Mouse (Mus musculus) adrenal gland, postnatal 36 days (tissue): ENCODE measurements around the gene Tenm3. TPM values are rescaled to one million over a fixed set of nuclear protein-coding genes. Genes with fewer than 3 reads are reported as not detected.
A peak's percentile ranks its signal among the peaks of the same experiment; 100 is the strongest.

Experiments
- DNase-seq, 2 experiments: peaks; one replicate each; pipeline ENCODE4 v3.0.0; 2021; ENCODE audit warnings: mixed read lengths in 1 of 2
- total RNA-seq, 2 experiments: library from RNA; stranded (reverse); gene quantifications; 2 replicates each; pipeline ENCODE4 v1.2.3; 2021

Gene Tenm3
- total RNA-seq, 2 experiments from 2014 or later = 5.4 to 36.3 TPM

DNA sequence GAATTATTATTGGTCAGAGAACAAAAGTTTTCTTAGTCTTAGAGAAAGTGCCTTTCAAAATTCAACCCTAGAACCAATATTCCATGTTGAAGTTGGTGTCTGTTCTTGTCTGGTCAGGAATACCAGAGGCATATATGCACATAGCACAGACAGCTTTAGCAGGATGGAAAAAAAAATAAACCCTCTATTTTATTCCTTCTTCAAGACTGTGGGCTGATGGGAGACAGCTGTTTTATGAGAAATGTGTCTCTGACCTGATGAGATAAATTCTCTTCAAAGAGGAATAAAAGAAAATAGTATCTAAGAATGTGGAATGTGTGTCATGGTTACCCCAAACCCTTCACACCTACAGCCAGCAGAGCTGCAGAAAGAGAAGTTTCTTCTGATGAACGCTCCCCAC lies 173.4 kb downstream of the Tenm3 start:
- no peak for DNase-seq

DNA sequence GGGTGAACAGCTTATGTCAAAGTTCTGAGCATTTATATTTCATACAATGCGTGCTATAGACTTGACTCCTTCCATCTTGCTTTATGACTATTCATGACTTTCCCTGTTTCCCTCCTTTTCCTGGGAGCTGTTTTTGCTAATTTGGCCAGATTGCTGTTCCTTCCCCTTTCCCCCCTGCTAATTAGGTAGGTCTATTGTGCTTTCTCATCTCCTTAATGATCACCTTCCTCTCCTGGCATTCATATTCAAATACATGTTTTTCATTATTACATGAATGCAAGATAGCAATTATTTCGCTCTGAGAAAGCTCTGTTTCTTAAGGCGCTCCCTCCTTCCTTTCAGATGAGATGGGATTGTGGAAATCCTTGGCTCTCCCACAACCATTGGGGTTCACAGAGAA lies 178.6 kb downstream of the Tenm3 start:
- no peak for DNase-seq

DNA sequence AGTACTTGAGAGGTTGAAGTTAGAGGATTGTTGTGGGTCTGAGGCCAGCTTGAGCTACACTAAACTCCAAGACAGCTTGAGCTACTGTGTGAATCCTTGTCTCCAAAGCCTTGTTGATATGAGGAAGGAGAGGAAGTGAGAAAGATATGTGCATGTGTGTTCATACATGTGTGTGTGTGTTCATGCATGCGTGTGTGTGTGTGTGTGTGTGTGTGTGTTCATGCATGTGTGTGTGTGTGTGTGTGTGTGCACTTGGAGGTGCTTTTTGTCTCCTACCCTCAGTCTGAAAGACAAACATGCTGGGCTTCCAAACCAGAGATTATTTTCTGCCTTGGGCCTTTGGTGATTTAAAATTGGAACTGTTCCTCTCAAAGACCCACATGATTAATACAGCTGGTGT lies 184.5 kb downstream of the Tenm3 start:
- DNase-seq = no peak

DNA sequence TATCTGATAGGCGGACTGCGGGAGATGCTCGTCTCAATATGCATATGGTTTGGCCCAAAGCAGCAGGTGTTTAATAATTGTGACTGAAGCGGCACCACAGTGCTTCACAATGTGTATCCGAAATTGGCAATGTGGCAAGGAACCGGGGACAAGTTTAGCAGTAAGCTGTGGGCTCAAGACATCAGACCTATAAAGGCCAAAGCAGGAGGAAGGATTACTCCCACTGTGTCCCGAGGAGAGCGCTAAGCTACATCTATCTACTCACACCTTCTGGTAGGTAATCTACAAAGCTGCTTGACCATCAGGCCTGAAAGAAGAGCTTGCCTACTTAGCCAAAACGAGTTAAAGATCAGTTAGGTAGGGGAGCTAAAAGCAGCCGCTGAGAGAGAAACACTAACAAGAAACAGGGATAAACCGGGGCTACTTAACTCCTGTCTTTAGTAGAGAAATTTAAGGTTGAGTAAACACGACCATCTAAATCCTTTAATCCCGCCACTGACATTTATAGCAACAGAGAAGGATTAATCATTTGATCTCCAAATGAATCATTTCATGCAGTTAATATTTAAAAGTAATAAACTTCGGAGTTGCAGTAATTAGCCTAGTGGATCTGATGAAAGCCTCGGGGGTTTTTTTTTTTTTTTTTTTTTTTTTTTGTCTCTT lies 188.2 kb downstream of the Tenm3 start:
- no peak for DNase-seq

DNA sequence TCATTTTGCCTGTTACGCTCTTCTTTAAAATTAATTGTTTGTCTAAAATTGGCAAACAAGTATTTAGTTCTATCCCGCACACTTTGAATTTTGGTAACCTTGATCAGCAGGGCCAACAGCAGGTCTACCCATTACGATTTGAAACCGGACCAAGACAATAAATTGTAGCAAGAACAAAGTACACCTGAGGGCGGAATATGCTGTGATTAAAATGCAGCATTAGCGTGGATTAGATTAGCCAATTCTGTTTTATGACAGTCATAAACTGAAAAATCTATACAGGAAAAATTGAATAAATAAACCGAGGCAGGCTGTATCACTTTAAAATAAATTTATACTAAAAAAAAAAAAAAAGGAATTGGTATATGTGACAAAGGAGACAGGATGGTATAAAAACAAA lies 193.9 kb downstream of the Tenm3 start:
- no peak for DNase-seq

DNA sequence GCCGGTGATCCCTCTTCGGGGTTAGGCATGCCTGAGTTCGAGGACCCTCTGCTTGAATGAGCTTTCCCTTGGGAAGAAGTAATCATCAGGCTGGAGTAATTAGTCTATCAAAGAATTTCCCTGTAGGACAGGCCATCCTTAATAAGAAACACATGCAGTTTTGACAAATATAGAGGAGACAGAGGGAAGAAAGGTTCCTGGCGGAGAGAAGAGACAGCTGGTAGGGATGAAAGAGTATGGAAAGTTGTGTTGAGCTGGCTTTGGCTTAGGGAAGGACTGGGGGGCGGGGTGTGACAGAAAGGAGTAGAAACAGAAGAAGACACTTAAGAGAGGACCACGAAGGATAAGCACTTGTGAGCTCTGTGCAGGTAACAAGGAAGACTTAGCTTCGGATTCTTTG lies 194.3 kb downstream of the Tenm3 start:
- no peak for DNase-seq

DNA sequence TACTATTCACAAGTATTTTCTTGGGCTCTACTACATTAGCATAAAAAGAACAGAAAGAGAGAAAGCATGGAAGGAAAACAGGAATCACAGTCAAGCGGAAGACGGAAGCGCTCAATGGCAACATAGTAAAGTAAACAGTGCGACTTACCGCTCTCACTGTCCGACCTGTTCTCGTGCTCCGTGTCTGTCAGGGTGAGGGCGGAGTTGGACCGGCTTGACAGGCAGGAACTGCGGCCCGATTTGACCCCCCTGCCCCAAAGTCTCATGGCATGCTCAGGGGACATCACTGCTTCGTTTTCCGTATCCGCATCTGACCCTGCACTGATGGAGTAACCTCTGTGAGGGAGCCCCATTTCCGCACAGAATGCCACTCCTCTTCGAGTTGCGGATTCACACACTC lies 197.6 kb downstream of the Tenm3 start:
- no peak for DNase-seq

DNA sequence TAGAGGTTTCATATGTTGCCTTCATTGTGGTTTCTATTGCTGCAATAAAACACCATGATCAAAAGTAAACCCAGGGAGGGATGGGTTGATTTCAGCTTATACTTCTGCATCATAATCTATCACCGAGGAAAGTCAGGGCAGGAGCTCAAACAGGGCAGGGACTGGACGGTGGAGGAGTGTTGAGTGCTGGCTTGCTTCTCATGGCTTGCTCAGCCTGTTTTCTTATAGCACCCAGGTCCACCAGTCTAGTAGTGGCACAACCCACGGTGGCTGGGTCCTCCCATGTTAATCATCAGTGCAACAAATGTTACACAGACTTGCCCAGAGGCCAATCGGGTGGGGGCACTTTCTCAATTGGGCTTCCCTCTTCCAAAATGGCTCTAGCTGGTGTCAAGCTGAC lies 205.6 kb downstream of the Tenm3 start:
- no peak for DNase-seq

DNA sequence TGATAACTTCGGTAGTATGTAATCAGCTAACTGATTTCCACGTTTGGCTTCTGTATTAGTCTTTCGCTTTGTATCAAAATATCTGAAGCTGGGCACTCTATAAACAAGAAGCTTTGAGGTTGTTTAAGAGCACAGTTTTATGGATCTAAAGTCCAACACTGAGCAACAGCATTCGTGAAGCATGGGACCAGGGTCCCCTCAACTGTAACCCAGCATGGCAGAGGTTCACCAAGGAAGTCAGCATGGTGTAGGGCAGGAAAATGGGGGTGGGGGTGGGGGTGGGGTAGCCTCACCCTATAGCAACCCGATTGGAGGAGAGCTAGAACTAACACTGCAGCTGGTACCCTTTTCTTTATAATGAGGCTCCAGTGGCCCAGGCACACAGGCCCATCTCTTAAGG lies 206.8 kb downstream of the Tenm3 start:
- DNase-seq = no peak

DNA sequence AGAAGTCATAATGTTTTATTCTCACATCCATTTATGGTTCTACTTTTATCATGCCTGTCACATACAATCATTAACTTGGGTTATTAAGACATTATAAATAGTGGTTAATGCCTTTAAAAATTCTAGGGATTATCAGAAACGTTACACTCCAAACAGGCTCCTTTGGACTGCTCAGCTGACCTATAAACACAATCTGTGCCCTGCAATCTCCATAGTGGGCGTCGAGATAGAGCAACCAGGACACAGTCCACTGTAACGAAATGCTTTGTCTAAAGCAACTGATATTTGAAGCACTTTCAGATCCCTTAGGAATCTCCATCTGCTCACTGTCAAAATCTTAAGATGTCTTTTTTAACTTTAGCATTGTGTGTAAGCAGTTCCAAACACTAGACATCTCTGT lies 207.9 kb downstream of the Tenm3 start:
- DNase-seq = no peak

DNA sequence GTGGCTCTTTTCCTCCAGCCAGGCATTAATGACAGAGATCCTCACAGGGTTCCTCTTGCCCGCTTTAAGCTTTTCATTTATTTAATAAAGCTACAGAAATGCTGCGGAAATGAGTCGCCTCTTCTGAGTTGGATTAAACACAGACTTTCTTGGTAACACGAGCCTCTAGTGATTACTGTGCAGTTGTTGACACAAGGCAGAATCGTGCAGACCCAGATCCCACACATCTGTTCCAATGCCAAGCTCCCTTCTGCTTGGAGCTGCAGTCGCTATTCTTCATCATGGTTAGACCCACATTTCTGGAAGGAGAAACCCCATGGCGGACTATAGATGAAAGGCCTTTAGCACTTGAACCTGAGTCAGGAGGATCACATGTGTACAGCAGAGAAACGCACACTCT lies 210.3 kb downstream of the Tenm3 start:
- DNase-seq = no peak

DNA sequence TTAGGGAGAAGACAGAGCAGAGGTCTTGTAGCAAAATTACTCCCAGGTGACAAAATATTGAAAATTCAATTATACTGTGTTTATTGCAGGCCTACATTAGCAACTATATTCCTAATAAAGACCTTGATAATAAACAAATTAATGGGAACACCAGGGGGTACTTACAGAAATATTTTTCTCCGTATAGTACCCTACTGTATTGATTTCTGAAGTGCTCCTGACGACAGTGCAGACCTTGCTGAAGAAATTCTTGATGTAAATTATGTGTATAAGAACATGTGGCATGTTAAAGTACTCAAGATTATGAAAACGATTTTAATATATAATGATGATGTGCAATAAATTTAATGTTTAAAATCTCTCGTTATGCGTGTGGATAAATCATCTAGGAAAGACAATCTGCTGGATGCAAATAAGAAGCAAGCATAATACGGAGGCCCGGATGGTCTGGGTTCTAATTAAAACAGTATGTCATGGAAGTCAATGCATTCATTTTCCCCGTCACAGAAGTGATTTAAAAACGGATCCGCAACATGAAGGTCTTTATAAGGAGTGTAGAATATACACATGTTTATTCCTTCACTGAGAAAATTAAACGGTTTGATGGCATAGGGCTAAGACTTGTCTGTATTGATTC lies 221.1 kb downstream of the Tenm3 start:
- DNase-seq = no peak

DNA sequence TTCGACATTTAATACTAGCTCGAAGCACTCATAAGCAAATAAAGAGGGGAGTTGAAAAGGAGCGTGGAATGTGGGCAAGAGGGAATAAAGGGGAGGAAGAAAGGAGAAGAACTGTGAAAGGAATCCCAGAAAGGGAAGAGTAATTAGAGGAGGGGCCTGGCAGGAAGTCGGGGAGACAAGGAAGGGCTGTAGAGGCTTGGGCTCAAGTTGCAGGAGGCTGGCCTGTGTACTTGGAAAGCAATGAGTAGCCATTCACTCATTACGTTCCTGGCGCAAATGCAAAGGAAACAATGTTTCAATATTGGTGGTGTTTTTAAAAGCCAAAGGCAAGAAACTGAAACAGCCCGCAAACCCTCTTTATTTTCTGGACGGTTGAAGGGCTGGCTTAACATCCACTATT lies 228.7 kb downstream of the Tenm3 start:
- DNase-seq = no peak

DNA sequence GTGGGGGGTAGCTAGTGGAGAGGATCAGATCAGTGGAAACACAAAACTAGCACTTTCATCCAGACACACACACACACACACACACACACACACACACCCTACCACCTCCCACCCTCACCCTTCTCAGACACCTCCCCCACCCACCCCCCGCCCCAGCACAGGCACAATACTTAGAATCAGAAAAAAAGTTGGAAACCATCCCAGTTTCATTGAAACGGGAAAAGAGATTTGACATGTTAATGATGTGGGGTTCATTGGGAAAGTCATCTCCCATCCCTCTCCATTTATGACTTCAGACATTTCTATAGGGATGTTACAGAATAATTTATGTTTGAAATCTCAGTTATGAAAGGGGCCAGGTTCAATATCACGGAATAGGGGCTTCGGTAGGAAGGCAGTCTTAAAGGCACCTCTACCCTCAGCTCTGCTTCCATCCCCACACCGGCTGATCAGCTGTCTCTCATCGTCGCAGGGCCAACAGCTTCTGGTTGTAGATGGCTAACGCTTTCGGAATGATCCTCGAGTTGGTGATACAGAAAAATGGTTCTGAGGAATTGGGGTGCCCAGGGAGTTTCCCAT lies 231.7 kb downstream of the Tenm3 start:
- no peak for DNase-seq

DNA sequence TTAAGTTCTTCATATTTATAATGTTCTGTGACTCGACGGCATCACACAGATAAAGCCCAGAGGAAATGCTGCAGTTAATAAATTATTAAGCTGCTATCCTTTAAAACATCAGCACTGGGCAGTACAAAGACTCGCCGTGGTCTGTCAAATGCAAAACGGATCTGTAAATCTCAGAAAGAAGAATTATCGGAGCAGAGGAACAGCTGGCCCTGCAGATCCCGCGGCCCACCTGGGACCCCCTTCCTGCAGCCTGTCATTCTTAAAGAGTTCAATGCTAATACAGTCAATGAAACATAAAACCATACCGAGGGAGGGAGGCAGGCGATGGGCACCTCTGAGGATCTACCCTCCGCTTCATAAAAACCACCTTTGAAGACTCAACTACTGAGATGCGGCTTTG lies 232.6 kb downstream of the Tenm3 start:
- DNase-seq = no peak

DNA sequence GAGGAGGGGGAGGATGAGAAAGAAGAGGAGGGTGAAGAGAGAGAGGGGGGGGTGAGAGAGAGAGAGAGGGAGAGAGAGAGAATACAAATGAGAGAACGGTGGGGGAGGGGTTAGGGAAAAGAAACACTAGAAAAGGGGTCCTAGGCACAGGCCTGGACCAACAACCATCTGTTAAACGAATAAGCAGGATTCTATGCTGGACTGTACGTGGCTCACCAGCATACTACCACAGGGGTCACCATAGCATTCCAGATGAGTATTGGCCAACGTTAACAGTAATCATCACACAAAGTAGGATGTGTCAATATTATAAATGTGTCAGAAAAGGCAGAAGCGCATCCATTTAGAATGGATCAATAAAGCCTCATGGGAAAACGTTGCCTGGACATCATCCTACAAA lies 233.4 kb downstream of the Tenm3 start:
- DNase-seq = no peak

DNA sequence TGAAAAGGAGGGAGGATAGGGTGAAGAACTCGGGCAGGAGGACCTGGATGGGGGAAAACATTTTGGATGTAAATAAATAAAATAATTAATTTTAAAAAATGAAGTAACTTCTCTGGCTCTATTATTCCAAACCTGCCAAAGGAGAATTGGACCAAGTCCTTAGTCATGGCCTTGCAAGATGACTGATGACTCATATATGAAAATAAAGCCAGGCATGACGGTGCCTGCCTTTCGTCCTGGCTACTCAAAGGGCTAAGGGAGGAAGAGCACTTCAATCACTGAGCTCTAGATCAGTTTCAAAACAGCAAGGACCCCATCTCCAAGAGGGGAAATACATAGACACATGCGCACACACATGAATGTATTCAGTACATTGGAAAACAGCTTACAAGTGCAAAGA lies 234.1 kb downstream of the Tenm3 start:
- DNase-seq = peak; percentile 35 to 52

DNA sequence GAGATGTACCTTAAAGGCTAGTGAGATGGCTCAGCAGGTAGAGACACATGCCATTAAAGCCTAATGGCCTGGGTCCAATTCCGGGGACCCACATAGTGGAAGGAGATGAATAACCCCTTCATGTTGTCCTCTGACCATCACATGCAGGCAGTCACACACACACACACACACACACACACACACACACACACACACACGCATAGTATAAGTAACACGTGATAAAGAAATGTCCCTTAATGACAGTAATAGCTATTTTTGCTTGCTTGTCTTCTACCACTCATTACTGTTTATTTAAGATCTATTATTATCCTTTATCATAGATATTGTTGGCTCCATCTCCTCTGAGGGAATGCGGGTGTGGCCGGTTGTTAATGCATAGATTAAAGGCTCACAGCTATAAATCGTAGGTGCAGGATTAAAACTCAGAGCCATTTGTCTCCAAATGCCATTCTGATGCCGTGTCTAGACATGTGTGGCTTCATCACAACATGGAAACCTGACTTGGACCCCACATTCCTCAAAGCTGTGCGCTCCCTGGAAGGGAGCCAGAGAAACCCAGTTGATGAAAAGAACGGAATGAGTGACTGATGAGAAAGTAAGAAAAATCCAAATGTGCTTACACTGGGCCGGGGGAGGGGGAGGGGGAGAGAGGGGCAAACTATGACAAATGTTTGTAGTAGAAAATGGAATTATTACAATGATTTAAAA lies 239.4 kb downstream of the Tenm3 start:
- no peak for DNase-seq

DNA sequence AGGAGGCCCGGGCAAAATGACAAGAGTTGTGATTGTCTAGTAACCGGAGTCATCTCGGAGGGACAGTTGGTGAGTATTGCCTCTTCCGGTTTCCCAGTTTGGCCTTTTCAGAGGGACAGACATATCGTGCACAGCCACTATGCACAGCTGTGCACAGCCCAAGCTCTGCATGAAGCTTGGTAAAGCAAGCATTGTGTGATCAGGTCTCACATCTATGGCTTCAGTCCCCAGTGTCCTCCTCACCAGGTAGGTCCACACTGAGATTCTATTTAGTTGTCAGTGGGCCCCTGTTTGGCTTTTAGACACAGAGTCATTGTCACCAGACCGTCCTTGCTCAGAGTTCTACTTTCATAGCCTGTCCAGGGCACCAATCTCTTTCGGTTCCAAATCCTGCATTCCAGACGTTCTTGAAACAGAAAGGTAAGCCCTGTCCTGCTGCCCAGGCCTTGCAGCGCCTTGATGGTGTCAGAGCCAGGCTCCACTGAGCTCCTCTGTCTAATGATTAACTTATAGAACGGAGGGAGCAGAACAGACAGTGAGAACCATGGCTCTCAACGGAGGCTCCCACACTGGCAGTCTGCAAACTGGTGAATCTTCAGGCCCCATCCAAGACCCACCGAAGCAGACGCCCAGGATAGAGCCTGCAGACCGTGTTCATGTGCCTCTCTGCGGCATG lies 240.4 kb downstream of the Tenm3 start:
- DNase-seq = no peak

DNA sequence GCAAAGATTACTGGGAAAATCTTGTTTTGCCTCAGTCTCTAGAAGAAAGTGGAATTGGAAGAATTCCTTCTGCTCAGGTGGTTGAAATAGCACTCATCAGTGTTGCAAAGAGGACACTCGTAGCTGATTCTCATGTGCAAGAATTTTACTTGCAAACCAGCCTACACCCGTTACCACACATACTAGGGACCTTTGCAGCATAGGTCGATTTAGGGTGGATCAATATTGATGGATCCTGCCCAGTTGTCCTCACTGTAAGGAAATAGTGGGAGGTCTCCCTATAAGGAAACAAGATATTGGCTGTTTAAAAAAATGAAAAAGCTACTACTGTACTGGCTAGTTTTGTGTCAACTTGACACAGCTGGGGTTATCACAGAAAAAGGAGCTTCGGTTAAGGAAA lies 242.1 kb downstream of the Tenm3 start:
- DNase-seq = no peak

DNA sequence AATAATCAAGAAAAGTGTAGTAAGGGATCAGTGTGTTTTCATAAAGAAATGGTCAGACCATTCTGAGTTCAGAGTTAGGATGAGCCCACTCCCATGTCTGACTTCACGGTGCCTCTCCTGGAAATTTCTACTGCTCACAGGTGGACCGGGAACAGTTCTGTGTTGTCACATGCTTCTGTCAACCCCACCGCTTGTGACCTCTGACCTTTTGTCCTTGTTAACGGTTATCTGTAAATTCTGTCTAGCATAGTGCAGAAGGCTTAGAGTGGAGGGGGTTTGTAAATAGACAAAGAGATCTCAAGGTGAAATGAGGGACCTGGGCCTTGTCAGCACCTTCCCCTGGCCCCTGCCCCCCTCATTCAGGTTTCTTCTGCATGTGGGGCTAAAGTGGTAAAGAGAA lies 244.7 kb downstream of the Tenm3 start:
- no peak for DNase-seq

DNA sequence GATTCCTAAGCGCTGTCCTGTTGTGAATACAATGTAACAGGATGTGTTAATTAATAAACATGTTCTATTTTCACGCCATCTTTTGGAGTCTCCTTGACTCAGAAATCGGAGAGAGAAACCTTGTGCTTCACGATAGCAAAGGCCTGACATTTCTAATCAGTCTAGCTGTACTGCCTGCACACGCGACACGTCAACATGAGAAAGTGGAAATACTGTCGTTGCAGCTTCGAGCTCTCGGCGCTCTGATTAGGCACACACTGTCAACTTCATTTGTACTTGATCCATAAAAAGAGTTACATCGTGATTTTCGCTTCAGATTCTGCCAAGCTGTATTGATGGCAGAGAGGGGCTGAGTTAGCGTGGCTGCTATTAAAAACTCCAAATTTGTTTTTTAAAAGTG lies 247.4 kb downstream of the Tenm3 start:
- DNase-seq = peak in 1 of 2 experiments; percentile 11

DNA sequence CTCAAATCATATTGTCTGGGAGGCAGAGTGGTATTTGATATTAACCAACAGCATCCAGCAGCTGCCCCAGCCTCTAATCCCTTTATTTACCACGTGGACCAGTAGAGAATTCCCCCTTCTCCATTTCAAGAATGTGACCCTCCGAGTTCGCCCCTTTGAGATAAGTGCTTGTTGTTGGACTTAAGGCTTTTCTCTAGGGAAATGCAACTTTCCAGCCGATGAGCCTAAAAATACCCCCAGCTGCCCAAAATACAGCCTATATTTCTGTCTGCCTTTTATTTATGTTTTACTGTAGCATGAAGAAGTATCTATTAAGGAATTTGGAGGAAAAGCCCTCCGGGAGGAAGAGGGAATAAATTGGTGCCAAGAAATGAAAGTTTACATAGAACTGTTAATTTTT lies 251.9 kb downstream of the Tenm3 start:
- no peak for DNase-seq
